Mouse (Mus musculus) adrenal gland, adult 8-10 months (tissue): ENCODE results near the gene Nelfe. TPM values are rescaled to one million over a fixed set of nuclear protein-coding genes. Genes with fewer than 3 reads are reported as not detected.

Experiments
- DNase-seq: peaks from one replicate; pipeline ENCODE4 v3.0.0; 2022
- total RNA-seq, 4 experiments: library from RNA; stranded (reverse); gene quantifications; 2 replicates each; pipeline ENCODE4 v1.2.4; 2022

Nelfe gene
- total RNA-seq, 4 experiments from 2014 or later: 41.7 to 59.8 (median 53.8) TPM

DNA sequence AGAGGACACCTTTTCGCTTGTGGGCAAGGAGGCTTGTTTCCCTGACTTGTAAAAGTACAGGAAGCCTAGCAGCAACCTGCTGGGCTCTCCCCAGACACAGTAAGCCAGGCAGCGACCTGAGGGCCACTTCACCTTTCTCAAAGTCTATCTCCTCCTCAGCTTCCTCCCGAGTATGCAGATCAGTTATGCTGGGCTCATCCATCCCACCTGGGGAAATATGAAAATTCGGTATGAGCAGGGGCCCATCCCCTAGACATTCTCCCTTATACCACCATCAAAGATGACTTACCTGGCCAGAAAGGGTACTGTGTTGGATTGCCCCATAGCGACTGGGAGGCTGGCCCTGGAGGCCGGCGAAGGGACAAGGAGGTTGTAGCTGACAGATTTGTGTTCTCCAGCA, 2.6 kb upstream of the Nelfe start:
- DNase-seq: no peak

DNA sequence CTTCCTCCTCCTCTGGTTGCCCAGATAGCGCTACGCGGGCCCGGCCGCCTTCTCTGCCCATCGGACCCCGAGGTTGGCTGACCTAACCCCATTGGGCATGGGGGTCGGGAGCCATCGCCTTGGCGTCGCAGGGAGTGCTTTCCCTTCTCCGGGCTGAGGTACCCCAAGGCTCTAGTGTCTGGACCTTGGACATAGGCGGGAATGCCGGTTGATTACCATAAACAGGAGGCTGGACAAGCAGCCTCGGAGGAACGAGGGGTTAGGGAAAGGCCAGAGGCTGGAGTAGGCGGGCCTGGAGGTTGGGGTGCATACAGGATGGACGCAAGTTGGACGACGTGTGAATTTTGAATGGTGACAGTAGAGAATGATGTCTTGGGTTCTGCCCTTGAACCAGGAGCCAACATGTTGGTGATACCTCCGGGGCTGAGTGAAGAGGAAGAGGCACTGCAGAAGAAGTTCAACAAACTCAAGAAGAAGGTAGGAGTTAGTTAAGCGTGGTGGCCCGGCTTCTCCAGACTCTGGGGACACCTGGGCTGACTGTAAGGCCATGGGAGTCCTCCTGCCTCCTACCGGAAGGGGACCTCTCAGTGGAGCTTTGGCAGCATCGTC, 430 bp downstream of the Nelfe start:
- DNase-seq: no peak

DNA sequence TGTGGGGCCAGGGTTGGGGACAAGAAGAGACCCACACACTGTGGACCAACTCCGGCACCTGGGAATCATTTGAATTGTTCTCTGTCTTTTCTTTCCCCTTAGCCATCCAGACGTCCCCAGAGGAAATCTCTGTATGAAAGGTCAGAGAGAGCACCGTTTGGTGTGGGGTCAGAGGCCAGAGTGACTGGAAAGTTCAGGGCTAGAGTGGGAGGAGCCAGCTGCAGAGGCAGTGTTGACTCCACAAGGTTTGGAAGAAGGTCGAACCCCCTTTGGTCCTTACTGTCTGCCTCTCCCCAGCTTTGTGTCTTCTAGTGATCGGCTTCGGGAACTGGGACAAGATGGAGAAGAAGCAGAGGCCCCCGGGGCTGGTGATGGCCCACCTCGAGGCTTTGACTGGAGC, 3.3 kb downstream of the Nelfe start:
- DNase-seq: no peak

DNA sequence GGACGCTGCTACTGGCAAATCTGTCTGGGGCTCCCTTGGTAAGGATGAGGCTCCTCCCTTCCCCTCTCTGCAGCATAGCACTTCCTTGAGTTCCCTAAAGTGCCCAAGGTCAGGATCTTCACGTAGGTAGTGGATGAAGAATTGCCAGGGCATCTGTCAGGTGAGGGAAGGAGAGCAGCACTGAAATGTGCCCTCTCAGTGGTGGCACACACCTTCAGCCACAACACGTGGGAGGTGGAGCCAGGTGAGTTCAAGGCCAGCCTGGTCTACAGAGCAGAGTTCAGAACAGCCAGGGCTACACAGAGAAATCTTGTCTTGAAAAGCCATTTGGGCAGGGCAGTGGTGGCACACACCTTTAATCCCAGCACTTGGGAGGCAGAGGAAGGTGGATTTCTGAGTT, 4.6 kb downstream of the Nelfe start:
- no peak for DNase-seq

DNA sequence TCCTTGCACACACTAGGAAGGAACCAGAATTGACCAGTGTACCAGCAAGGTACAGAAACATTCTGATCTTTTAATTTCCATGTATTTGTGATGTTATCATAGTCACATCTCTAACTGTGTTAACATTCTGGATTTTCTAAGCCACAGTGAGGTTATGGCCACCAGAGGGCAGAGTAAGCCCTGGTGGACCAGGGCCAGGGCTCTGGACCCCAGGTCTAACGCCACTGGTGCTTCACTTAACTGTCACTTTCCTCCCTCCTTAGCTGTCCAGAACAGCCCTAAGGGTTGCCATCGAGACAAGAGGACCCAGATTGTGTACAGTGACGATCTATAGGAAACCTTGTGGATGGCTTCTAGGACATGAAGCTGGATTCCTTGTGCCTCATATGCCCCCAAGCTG, 5.6 kb downstream of the Nelfe start:
- no peak for DNase-seq

DNA sequence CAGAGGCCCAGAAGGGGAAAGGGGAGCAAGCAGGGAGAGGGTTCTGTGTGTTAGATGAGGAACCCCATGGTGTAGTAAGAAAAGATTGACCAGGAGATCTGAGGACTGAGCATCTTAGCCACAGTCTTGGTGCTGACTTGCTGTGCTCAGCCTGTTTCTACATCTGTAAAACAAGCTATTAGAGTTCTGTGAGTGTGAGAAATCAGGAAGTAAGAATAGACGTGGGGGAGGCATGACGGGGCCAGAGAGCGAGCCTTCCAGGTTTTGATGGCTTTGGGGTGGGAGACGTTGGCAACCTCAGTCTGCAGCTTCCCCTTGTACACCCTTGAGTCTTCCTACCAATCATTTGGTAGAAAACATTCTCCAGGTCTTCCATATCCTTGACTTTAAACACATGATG, 8.5 kb downstream of the Nelfe start:
- DNase-seq: no peak

DNA sequence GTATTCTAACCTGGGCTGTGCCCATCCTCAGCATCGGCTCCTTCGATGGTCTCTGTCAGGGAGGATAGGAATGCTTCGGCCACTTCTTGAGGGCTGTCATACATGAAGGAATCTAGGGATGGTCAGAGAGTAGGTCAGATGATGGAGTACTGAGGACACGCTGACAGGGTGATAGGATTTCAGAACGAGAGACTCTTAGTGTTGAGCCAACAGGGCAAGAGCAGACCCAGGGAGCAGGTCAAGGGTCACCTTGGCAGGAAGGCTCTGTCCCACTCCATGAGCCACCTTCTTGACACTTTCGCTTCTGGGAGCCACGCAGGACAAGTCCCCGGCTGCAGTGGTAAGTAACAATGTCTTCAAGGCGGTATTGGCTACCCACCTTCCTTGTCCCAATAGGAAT, 10.3 kb downstream of the Nelfe start:
- DNase-seq: no peak

DNA sequence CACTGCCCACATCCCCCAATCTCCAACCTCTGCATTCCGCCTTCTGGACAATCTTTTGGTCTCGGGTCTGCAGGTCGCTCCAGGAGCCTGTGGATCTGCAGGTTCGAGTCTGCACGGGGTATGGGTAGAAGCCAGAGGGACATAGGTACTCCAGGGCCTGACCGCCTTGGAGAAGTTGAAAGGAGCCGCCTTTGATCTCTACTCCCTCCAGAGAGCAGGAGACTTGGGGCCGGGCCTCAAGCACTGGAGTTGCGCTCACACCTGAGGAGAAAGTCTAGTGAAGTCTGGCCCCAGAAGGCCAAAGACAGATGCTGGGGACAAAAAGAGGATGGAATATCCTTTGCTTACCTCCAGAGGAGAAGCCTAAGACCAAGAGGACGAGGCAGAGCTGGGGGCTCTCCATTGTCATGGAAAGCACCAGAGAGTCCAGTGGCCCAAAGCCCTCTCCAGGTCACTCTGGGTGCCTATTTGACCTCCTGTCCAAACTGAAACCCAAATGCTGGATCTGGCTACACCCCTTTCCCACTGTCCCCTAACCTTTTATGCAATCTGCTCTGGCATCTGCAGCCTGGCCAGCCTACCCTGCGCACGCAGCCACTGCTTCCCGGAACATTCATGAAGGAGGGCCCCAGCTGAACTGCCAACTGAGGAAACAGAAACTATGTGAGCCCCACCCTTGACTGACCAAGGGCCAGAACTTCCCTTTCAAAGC, 11.7 kb downstream of the Nelfe start:
- DNase-seq: no peak

DNA sequence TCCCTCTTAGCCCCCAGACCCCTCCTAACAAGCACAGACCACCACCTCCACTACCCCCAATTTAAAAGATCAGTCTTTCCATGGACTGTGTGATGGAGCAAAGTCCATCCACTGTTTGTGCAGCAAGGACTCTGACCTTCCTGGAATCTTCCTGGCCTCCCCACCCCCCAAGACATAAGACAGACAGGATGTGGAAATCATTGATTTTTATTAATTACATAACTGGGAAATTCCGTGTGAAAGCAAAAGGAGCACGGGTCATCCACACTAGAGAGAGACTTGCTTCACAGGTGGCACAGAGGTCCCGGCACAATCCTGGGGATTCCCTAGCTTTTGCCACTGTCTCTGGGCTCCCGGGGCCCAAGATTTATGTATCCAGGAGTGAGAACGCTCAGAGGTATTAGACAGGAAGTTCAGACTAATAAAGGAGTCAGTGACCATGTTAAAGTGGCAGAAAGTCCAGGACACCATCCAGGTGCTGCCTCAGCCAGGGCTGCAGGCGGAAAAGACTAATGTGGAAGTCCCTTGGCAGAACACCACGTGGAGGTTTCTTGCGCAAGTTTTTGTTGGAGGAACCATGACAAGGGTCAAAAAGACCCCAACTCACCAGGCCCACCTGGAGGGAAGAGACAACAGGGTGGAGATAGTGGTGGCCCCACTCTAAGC, 12.4 kb downstream of the Nelfe start, which contains the start of gene Cfb:
Gene Cfb (minus strand): TSS at position 103 of the 666 bp plus-strand sequence.
- DNase-seq: no peak

DNA sequence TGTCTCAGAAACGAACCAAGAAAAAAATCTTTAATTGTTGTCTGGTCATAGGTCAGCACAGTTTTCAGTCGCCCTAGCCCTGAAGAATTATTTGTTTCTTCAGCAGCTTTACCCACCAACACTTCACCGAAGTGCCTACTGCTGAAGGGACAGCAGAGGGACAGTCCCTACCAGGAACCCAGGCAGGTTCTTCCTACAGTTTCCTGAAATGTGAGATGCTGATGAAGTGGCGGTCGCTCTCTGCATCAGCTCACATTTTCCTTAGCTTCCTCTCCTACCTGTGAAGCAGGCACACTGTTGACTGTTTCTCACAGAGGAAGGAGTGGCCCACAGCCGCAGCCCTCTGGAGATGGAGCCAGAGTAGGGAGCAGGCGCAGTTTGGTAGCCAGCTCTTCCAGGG, 15.8 kb downstream of the Nelfe start:
- DNase-seq: no peak

DNA sequence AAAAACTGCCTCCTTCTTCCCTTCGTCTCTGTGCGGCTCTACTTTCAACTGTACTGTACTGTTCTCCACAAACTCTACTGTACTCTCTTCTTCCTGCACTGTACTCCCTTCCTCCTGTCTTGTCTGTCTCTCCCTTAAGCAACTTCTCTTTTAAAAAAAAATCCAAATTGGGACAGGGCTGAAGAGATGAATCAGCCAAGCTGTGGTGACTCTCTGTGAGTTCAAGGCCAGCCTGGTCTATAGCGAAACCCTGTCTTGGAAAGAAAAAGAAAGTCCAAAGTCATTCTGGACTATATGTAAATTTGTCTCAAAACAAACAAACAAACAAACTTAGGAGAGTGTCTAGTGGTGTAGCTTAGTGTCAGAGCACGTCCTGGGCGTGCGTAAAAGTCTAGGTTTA, 24.1 kb downstream of the Nelfe start:
- DNase-seq: no peak

DNA sequence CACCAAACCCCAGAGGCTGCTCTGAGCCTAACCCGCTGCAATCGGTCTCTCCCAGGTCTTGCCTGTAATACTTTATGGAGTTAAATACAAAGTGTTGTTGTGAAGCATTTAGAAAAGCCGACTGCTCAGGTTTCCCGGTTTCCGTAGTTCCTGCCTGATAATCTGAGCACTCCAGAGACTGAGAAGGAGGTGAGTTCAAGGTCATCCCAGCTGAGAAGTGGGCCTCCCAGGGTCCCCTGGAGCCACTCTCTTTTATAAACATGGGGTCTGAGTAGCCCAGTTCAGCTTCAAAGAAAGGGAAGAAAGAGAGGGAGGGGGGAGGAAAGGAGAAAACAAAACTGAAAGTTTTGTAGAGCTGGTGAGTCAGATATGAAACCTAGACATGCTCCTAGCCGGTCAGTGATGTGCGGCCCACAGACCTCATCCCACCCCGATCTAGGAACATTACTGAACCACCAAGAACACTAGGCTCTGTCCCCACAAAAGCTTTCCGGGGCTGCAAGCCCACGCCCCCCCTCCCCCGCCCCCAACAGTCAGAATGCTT, 29.2 kb downstream of the Nelfe start, which contains the start of gene Zbtb12:
Gene Zbtb12 (plus strand): TSS at position 148 of the 544 bp plus-strand sequence.
- DNase-seq: no peak

DNA sequence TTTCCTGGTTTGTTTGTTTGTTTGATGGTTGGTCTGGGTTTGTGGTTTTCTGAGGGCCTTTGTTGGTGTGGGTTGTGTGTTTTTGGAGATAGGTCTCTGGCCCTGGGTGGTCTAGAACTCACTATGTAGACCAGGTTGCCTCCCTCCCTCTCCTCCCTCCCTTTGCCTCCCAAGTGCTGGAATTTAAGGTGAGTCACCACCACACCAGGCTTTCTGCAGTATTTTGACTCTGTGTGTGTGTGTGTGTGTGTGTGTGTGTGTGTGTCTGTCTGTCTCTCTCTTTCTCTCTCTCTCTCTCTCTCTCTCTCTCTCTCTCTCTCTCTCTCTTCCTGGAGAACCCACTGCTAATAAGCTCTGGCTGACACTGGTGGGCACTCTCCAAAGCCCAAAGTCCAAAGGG, 31.0 kb downstream of the Nelfe start:
- no peak for DNase-seq

DNA sequence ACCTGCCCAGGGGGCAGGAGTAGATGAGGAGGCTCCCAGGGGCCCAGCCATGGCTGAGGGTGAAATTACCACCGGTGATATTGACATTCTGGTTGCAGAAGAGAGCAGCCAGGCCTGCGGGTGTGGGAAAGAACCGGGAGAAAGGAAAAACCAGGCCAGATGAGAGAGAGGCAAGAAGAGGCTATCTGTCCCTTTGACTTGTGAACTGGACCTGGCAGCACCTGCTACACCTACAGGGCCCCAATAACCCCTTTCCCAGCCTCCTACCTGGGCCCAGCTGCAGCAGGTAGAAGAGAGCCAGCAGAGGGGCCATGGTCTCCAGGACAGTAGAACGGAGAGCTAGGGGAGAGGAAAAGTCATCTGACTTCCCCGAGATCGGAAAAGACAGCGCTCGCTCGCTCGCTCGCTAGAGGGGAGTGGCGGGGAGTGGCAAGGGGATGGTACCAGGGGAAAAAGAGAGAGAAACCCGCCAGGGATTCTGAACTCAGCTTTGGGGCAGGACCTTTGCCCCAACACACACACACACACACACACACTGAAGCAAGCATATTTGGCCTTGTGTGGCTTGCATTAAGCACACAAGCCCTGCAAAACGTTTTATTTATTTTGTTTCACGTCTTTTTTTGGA, 31.6 kb downstream of the Nelfe start, which contains the start of gene Gm20547:
Gene Gm20547 (minus strand): TSS at position 360 of the 628 bp plus-strand sequence.
- no peak for DNase-seq

DNA sequence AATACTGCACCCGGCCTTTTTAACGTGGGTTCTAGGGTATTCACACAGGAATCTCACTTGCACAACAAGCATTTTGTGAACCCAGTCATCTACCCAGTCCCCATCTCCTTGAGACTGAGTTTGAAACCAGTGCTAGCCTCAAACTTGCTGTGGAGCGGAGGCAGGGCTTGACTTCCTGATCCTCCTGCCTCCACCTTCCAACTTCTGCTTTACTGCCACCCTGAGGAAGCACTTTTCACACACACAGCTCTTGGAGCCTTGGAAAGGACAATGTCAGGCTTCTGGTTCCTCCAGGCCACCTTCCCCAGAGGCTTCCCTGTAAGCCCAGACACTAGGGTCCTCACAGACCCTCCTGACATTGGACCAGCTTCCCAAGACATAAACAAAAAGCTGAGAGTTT, 33.1 kb downstream of the Nelfe start:
- no peak for DNase-seq

DNA sequence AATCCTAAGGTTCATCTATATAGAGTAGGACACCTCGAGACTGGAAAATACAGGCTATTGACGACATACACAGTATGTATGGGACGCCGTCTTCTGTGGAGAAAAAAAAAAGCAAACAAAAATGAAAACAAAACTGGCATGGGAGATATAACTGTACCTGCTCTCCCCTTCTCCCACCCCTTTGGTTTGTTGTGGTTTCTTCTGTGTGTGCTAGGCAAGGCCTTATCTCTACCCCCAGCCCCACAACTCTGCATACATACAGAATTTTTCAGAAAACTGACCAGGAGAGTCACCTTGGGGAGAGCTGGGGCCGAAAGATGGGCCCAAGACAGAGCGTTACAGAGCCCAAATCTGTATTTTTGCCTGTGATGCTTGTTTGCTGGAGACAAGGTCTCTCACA, 34.5 kb downstream of the Nelfe start:
- no peak for DNase-seq

DNA sequence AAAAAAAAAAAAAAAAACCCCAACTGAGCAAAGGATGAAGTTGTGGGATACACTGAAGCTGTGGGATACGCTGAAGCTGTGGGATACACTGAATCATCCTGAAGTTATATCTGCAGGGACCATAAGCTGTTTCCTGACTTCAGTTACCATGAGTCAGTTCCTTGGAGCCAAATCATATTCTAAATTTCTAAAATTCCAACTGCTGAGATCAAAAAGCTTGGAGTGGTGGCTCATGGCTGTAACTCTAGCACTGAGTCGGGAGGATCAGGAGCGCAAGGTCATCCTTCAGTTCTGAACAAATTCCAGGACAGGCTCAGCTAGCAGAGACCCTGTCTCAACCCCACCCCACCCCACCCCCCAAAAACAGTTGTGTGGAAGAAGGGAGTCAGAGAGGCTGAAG, 35.4 kb downstream of the Nelfe start:
- DNase-seq: no peak

DNA sequence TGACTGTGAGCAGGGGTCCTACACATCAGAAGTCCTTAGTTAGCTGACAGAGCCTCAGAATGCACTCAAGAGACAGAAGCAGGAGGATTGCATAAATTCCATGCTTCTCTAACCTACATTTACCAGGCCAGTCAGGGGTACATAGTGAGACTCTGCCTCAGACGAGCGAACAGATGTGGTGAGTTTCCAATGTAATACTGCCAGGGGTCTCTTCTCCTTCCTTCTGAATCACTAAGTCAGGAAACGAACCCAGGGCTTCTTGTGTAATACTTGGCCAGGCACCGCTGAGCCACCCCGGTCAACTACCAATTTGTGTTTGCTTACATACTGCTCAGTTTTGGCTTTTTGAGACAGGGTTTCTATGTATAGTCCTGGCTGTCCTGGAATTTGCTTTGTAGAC, 37.8 kb downstream of the Nelfe start:
- no peak for DNase-seq

DNA sequence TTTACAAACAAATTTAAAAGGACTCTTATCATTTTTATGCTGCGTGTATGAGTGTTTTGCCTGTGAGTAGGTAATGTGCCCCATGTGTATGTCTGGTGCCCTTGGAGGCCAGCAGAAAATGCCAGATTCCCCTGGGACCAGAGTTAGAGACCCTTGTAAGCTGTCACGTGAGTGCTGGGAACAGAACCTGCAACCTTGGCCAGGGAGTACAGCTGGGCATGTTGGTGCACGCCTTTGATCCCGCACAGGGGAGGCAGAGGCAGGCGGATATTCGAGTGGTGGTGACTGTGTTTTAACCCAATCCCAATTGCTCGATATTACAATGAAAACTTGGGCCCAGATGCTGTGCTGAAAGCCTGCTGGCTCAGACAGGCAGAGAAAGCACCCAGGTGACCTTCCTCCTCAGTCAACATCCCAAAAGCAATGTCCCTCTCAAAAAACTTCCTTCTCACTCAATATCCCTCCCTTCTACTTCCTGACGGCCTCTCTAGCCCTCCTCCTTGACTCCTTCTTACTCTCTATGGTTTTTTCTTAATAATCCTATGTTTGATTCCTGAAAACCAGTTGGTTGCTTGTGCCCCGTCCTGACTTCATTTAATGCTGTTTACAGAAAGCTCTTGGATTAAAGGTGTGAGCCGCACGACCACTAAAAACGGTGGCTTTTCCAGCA, 40.0 kb downstream of the Nelfe start:
- DNase-seq: no peak

DNA sequence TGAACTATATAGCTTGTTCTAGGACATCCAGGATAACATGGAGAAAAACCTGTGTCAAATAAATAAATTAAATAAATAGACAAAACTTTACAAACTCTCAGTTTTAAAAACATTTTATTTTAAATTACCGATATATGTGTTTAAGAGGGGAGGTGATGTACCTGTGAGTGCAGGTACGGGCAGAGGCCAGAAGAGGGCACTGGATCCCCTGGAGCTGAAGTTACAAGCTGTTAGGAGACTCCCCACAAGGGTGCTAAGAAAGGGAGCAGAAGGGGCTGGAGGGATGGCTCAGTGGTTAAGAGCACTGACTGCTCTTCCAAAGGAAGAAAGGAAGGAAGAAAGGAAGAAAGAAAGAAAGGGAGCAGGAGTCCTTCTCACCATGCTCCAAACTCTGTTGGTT, 41.2 kb downstream of the Nelfe start:
- no peak for DNase-seq

DNA sequence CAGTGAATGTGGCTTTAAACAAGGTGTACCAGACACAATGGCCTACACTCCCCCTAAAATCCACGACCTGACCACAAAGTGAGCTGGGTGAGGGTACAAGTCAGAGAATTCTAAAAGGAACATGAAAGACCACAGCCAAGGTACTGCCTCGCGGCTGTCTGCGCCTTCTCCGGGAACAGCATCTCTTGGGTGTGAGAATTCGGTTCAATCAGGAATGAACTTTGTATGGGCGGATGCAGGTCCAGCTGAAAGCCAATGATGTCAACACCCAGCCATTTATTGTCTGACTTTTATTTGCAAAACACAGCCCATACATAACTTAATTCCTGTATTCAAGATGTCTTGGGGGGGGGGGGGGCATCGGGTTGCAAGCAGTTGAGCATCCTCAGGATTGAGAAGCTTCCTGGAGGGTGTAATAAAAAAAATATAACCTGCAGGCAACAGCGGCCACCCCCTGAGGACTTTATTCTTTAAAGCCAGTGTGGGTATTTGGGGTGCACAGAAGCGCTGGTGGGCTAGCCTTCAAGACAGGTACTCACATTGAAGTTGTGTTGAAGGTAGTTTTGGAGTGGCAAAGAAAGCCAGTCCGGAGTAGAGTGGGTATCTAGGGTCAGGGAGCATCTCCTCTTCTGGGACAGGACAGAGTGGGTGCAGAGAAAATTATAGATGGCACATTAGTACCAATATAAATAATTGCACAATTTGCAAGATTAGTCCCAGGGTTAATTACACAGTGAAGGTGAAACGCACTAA, 43.1 kb downstream of the Nelfe start:
- no peak for DNase-seq
